Mouse (Mus musculus) C2C12 (cell line): ENCODE measurements at regions not wholly inside any gene's neighbourhood (a gene's known extent, or its start where the extent isn't known, plus 50 kb on each side); places are given as distances from the start of the nearest gene placed in this dataset.

Experiments
- H3K27me3 ChIP-seq: one replicate; pipeline ENCODE4 v1.6.1; 2011; ENCODE audit not compliant: control insufficient read depth, insufficient read depth, insufficient read length
- H3K36me3 ChIP-seq: one replicate; pipeline ENCODE4 v1.6.1; 2011; ENCODE audit not compliant: control insufficient read depth, insufficient read depth
- H3K4me3 ChIP-seq: one replicate; pipeline ENCODE4 v1.5.1; 2011; ENCODE audit warnings: mild to moderate bottlenecking, control low read depth; ENCODE audit not compliant: poor library complexity, insufficient read depth, severe bottlenecking
- H3K79me2 ChIP-seq: one replicate; pipeline ENCODE4 v1.6.1; 2011; ENCODE audit not compliant: control insufficient read depth, insufficient read depth
- H3K79me3 ChIP-seq: one replicate; pipeline ENCODE4 v1.6.1; 2011; ENCODE audit warnings: low read depth, control low read depth
- H3ac ChIP-seq: one replicate; pipeline ENCODE3; 2011; ENCODE audit warnings: low read depth; ENCODE audit not compliant: control insufficient read depth, insufficient read length
- CEBPB ChIP-seq: IDR thresholded peaks from one replicate; pipeline ENCODE4 v1.6.1; 2011; ENCODE audit warnings: low read depth, mild to moderate bottlenecking, control low read depth, moderate library complexity
- CTCF ChIP-seq: IDR thresholded peaks from one replicate; pipeline ENCODE4 v1.5.1; 2011; ENCODE audit not compliant: control insufficient read depth, insufficient read depth, insufficient read length
- FOSL1 ChIP-seq: IDR thresholded peaks from one replicate; pipeline ENCODE4 v1.8.0; 2011; ENCODE audit warnings: mild to moderate bottlenecking, low read length; ENCODE audit not compliant: poor library complexity, insufficient read depth, severe bottlenecking
- MAX ChIP-seq: IDR thresholded peaks from one replicate; pipeline ENCODE4 v1.6.1; 2011; ENCODE audit warnings: mild to moderate bottlenecking, control low read depth
- MYOD1 ChIP-seq: IDR thresholded peaks from one replicate; pipeline ENCODE4 v1.6.1; 2011; ENCODE audit warnings: low read depth; ENCODE audit not compliant: control insufficient read depth, insufficient read length
- MYOG ChIP-seq: IDR thresholded peaks from one replicate; pipeline ENCODE4 v1.6.1; 2011; ENCODE audit not compliant: control insufficient read depth, insufficient read length; ENCODE audit errors: extremely low read depth
- USF1 ChIP-seq: IDR thresholded peaks from one replicate; pipeline ENCODE4 v1.6.1; 2011; ENCODE audit warnings: low read depth, mild to moderate bottlenecking, control low read depth, moderate library complexity

DNA sequence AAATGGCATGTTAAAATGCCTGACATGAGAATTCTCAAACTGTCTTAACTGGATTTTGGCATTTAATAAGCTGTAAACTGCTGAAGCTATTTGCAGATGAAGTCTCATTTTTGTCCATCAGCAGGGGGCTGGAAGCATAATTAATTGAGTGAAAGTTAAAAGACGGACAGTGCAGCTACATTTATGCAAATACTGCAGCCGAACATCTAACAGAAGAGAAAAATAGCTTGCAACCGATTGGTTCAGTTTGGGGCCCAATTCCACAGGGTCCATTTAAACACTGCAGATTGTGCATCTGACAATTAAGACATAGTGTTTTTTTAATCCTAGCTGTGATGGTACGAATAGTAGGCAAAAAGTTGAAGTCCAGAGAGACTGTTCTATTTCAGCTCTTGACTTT lies 774.2 kb upstream of the Klhl1 start:
- H3ac ChIP-seq = no peak overlapping the region
- TF ChIP-seq USF1 (no peak), MYOG (no peak)
- H3K36me3 ChIP-seq = no peaks in the 10 kb centered on the region
- no peaks in the 10 kb centered on the region for H3K79me2 ChIP-seq
- H3K79me3 ChIP-seq = no peaks in the 10 kb centered on the region
- H3K4me3 ChIP-seq = no peak overlapping the region
- no peaks in the 10 kb centered on the region for H3K27me3 ChIP-seq

DNA sequence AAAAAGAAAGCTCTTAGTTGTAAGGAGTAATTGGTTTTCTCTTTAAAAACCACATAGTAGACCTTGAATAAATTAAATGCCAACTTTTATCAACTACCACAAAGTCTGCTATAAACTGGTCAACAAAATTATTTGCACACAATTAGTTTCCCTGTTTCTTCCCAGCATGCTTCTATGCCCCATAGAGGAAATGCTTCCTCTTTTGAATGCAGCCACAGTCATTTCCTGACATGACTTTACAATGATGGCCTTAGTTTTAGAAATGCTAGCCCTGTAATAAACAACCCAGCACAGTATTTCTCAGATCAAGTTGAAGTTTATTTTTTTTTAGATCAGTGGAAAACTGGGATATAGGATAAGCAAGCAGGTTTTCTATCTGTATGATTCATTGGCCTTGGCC lies 768.5 kb upstream of the Klhl1 start:
- H3K4me3 ChIP-seq = no peak overlapping the region
- no peaks in the 10 kb centered on the region for H3K79me3 ChIP-seq
- no peaks in the 10 kb centered on the region for H3K36me3 ChIP-seq
- TF ChIP-seq USF1 (no peak), MAX (no peak), MYOG (no peak), MYOD1 (no peak), CTCF (no peak), CEBPB (no peak), FOSL1 (no peak)
- no peaks in the 10 kb centered on the region for H3K79me2 ChIP-seq
- no peaks in the 10 kb centered on the region for H3K27me3 ChIP-seq
- no peak overlapping the region for H3ac ChIP-seq

DNA sequence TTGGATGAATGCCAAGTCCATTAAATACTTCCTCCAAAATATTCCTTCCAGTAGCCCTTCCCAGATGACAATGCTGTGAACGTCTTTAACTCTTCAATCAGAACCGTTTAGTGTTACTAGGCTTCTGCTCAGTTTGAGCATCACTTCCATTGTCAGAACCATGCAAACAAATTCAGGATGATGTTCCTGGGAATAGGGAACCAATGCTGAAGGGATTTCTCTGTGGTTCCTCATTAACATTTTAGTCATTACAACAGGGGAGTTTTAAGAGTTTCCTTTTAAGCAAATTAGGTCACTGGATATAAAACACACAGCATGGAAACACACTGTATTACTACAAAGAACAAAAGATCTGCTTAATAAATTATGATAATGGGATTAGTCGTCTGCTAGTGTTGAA lies 739.6 kb upstream of the Klhl1 start:
- Histone ChIP-seq H3K36me3 (no peaks in the 10 kb centered on the region), H3K4me3 (no peak overlapping the region), H3K79me3 (no peaks in the 10 kb centered on the region), H3ac (no peak overlapping the region), H3K79me2 (no peaks in the 10 kb centered on the region), H3K27me3 (no peaks in the 10 kb centered on the region)
- TF ChIP-seq CTCF = no peak
- TF ChIP-seq FOSL1 = no peak
- no peak for TF ChIP-seq USF1
- no peak for TF ChIP-seq MAX
- TF ChIP-seq CEBPB = no peak
- no peak for TF ChIP-seq MYOD1
- TF ChIP-seq MYOG = no peak
